Mouse (Mus musculus): ENCODE measurements at regions not wholly inside any gene's neighbourhood (a gene's known extent, or its start where the extent isn't known, plus 50 kb on each side); places are given as distances from the start of the nearest gene placed in this dataset.

GRCm38 (mm10) chr3:133791361-133791760, 246.4 kb upstream of the Tet2 start:
- Histone ChIP-seq H3K9ac (no peak overlapping the region), H3K4me3 (no peak overlapping the region), H3K4me1 (no peaks in the 10 kb centered on the region), H3K4me2 (no peak overlapping the region), H3K9me3 (no peaks in the 10 kb centered on the region), H3K36me3 (no peaks in the 10 kb centered on the region), H3K27ac (no peak overlapping the region), H3K27me3 (no peaks in the 10 kb centered on the region)
- WGBS = 84% methylated on average over 2 of the region's 2 CpGs
- ATAC-seq (ENCODE audit: borderline replicate concordance, extremely low read depth, low FRiP score, low TSS enrichment) = no peak

- H3K4me2 ChIP-seq = no peak overlapping the region
- no peaks in the 10 kb centered on the region for H3K27me3 ChIP-seq
- no peak overlapping the region for H3K9ac ChIP-seq
- no peaks in the 10 kb centered on the region for H3K4me1 ChIP-seq
- no peak for ATAC-seq (ENCODE audit: borderline replicate concordance, extremely low read depth, low FRiP score, low TSS enrichment)
- H3K4me3 ChIP-seq = no peak overlapping the region
- no peaks in the 10 kb centered on the region for H3K36me3 ChIP-seq
- no peaks in the 10 kb centered on the region for H3K9me3 ChIP-seq
- H3K27ac ChIP-seq = no peak overlapping the region
- WGBS = 77% methylated on average over 1 of the region's 1 CpGs
These were observed 264.1 kb upstream of the Tet2 start for GRCm38 (mm10) chr3:133809007-133809552.

- no peak for ATAC-seq (ENCODE audit: borderline replicate concordance, extremely low read depth, low FRiP score, low TSS enrichment)
- Histone ChIP-seq H3K27ac (no peak overlapping the region), H3K36me3 (no peaks in the 10 kb centered on the region), H3K4me2 (no peak overlapping the region), H3K4me1 (no peaks in the 10 kb centered on the region), H3K27me3 (no peaks in the 10 kb centered on the region), H3K4me3 (no peak overlapping the region), H3K9ac (no peak overlapping the region), H3K9me3 (no peaks in the 10 kb centered on the region)
- WGBS = 61% methylated on average over 4 of the region's 4 CpGs
These were observed 274.2 kb upstream of the Tet2 start for GRCm38 (mm10) chr3:133818966-133819700.

GRCm38 (mm10) chr3:133833739-133834391, 288.9 kb upstream of the Tet2 start:
- no peak overlapping the region for H3K4me2 ChIP-seq
- no peaks in the 10 kb centered on the region for H3K36me3 ChIP-seq
- H3K4me1 ChIP-seq = no peaks in the 10 kb centered on the region
- no peak for ATAC-seq (ENCODE audit: borderline replicate concordance, extremely low read depth, low FRiP score, low TSS enrichment)
- no peaks in the 10 kb centered on the region for H3K9me3 ChIP-seq
- H3K27me3 ChIP-seq = no peaks in the 10 kb centered on the region
- 78% methylated on average over 2 of the region's 2 CpGs for WGBS
- H3K4me3 ChIP-seq = no peak overlapping the region
- no peak overlapping the region for H3K27ac ChIP-seq
- no peak overlapping the region for H3K9ac ChIP-seq

GRCm38 (mm10) chr3:133834459-133834858, 289.5 kb upstream of the Tet2 start:
- Histone ChIP-seq H3K9me3 (no peaks in the 10 kb centered on the region), H3K36me3 (no peaks in the 10 kb centered on the region), H3K27me3 (no peaks in the 10 kb centered on the region), H3K4me1 (no peaks in the 10 kb centered on the region), H3K4me3 (no peak overlapping the region), H3K9ac (no peak overlapping the region), H3K27ac (no peak overlapping the region), H3K4me2 (no peak overlapping the region)
- no peak for ATAC-seq (ENCODE audit: borderline replicate concordance, extremely low read depth, low FRiP score, low TSS enrichment)
- WGBS = 77% methylated on average over 3 of the region's 3 CpGs

- Histone ChIP-seq H3K27me3 (no peaks in the 10 kb centered on the region), H3K36me3 (no peaks in the 10 kb centered on the region), H3K4me2 (no peak overlapping the region), H3K4me3 (no peak overlapping the region), H3K27ac (no peak overlapping the region), H3K4me1 (no peaks in the 10 kb centered on the region), H3K9me3 (no peaks in the 10 kb centered on the region), H3K9ac (no peak overlapping the region)
- ATAC-seq (ENCODE audit: borderline replicate concordance, extremely low read depth, low FRiP score, low TSS enrichment) = no peak
These were observed 301.4 kb upstream of the Tet2 start for GRCm38 (mm10) chr3:133846301-133846700.

GRCm38 (mm10) chr3:133874383-133874782, 329.4 kb upstream of the Tet2 start:
- peaks cover 7% of the 10 kb centered on the region for H3K4me1 ChIP-seq
- H3K4me3 ChIP-seq = no peak overlapping the region
- no peak overlapping the region for H3K4me2 ChIP-seq
- ATAC-seq (ENCODE audit: borderline replicate concordance, extremely low read depth, low FRiP score, low TSS enrichment) = no peak
- H3K27me3 ChIP-seq = no peaks in the 10 kb centered on the region
- H3K9me3 ChIP-seq = no peaks in the 10 kb centered on the region
- H3K27ac ChIP-seq = no peak overlapping the region
- WGBS = 81% methylated on average over 2 of the region's 2 CpGs
- H3K36me3 ChIP-seq = no peaks in the 10 kb centered on the region
- no peak overlapping the region for H3K9ac ChIP-seq

DNA sequence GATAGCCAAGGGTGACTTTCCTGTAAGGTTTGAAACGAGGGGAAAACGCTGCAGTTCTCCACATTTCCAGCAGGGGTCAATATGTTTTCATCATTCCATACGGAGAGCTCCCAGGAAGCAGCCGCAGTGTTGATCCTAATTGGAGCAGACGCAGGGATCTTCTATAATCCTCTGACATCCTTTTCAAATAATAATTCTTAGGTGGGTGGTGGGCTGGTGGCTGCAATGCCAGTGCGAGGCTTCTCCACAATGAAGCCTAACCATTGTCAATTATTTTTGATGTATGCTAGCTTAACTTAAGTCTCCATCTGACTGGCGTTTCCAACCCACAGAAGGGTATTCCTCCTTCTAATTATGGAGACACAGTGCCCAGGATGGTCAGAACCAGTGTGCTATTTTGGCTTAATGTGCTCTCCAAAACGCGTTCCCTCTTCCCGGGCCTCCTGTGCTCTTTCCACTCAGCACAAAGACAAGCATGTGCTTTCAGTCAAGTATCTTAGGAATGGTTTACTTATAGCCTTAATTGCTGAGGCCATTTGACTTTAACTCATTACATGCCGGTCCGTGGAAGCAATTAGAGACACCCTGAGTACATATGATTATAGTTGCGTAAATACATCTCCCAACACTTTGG, 331.6 kb upstream of the Tet2 start:
- Histone ChIP-seq H3K9ac (peak overlapping the region; percentile 10; the same call in 1 of the 2 replicates), H3K27me3 (no peaks in the 10 kb centered on the region), H3K4me1 (peaks cover 7% of the 10 kb centered on the region), H3K9me3 (no peaks in the 10 kb centered on the region), H3K36me3 (no peaks in the 10 kb centered on the region), H3K27ac (peak overlapping the region; percentile 64), H3K4me3 (0 out of 2 replicates have a peak overlapping the region, but pooled peaks have one; percentile 14), H3K4me2 (peak overlapping the region; percentile 54)
- ATAC-seq (ENCODE audit: borderline replicate concordance, extremely low read depth, low FRiP score, low TSS enrichment) = peak; percentile 75; the same call in 1 of the 2 replicates
- WGBS = 10% methylated on average over 13 of the region's 13 CpGs

GRCm38 (mm10) chr3:133877310-133877709, 332.4 kb upstream of the Tet2 start:
- H3K4me1 ChIP-seq = peaks cover 7% of the 10 kb centered on the region
- H3K27ac ChIP-seq = no peak overlapping the region
- no peaks in the 10 kb centered on the region for H3K27me3 ChIP-seq
- no peak overlapping the region for H3K9ac ChIP-seq
- ATAC-seq (ENCODE audit: borderline replicate concordance, extremely low read depth, low FRiP score, low TSS enrichment) = peak; percentile 60; the same call in 1 of the 2 replicates
- no peaks in the 10 kb centered on the region for H3K36me3 ChIP-seq
- WGBS = 29% methylated on average over 5 of the region's 5 CpGs
- no peaks in the 10 kb centered on the region for H3K9me3 ChIP-seq
- peak overlapping the region; percentile 54 for H3K4me2 ChIP-seq
- H3K4me3 ChIP-seq = no peak overlapping the region

DNA sequence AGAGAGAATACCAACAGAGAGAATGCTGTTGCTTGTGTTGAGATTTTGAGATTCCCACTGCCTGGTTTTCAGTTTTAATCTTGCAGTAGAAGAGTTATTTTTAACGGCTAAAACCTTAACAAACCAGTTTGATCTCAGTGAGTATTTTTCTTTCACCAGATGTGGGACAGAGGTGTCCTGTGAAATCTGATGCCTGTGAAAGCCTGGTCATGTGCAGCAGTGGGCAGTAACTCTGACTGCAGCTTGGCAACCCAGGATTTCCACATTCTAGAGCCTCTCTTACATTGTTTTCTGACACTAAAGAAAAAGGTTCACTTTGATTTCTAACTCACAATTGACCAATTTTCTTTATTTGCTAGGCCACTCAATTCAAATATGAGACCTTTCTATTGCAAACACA, 335.7 kb upstream of the Tet2 start:
- Histone ChIP-seq H3K27ac (no peak overlapping the region), H3K27me3 (no peaks in the 10 kb centered on the region), H3K9ac (no peak overlapping the region), H3K4me3 (no peak overlapping the region), H3K9me3 (no peaks in the 10 kb centered on the region), H3K4me2 (no peak overlapping the region), H3K4me1 (peaks cover 7% of the 10 kb centered on the region), H3K36me3 (no peaks in the 10 kb centered on the region)
- ATAC-seq (ENCODE audit: borderline replicate concordance, extremely low read depth, low FRiP score, low TSS enrichment) = no peak
- 0% methylated on average over 1 of the region's 1 CpGs for WGBS

DNA sequence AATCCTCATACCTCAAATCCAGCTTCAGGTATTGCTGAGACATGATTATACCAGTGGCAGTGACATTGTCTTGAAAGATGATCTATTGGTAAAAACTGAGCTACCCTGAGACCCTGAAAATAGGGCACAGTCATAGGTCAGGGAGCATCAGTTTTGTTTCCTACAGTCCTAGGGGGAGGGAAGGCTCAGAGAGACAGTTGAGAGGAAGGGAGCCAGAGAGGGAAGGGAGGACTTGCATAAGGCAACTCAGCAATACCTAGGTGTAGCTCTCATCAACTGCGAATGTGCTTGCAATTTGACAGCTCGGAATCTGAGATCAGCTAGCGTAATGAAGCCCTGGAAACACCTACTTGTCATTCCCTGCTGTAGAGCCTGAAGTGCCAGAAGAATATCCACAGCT, 334.4 kb upstream of the Cxxc4 start:
- ATAC-seq (ENCODE audit: borderline replicate concordance, extremely low read depth, low FRiP score, low TSS enrichment) = no peak
- WGBS = 38% methylated on average over 3 of the region's 3 CpGs
- H3K4me1 ChIP-seq = no peaks in the 10 kb centered on the region

DNA sequence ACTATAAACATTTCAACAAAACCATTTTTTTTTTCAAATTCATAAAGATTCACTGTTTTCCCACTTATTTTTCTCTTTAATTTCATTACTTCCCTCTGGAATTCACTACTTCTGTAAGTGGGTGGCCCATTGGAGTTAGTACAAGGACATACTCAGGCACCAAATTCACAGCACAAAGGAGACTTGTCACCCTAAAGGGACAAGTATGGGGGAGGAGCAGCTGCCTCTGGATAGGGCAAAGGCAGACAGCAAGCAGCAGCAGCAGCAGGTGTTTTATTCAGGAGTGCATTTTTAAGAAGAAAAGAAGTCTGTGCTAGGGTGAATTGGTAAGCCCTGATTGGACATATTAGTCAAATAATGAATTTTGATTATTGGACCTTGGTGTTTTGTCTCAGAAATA, 314.1 kb upstream of the Cxxc4 start:
- no peaks in the 10 kb centered on the region for H3K9me3 ChIP-seq
- no peak overlapping the region for H3K27ac ChIP-seq
- no peaks in the 10 kb centered on the region for H3K36me3 ChIP-seq
- H3K27me3 ChIP-seq = no peaks in the 10 kb centered on the region
- no peak for ATAC-seq (ENCODE audit: borderline replicate concordance, extremely low read depth, low FRiP score, low TSS enrichment)
- no peak overlapping the region for H3K9ac ChIP-seq
- no peak overlapping the region for H3K4me3 ChIP-seq
- no peak overlapping the region for H3K4me2 ChIP-seq
- H3K4me1 ChIP-seq = no peaks in the 10 kb centered on the region

More for the DNA sequence above, 334.4 kb upstream of the Cxxc4 start:
- Histone ChIP-seq H3K27me3 (no peaks in the 10 kb centered on the region), H3K9ac (no peak overlapping the region), H3K4me3 (no peak overlapping the region), H3K4me2 (no peak overlapping the region), H3K9me3 (no peaks in the 10 kb centered on the region), H3K27ac (no peak overlapping the region), H3K36me3 (no peaks in the 10 kb centered on the region)

All from lung, embryonic 15.5 days (tissue).